Mouse (Mus musculus) lung, adult 2 months (tissue): ENCODE measurements around the gene Lrrc27.

Source experiments
- CTCF ChIP-seq: fragments of 200-500 bp; IDR thresholded peaks from 2 replicates; pipeline ENCODE4 v1.5.1; 2011; ENCODE audit warnings: mild to moderate bottlenecking, low read length, control low read depth; ENCODE audit not compliant: insufficient read depth
- POLR2A ChIP-seq: fragments of 200-500 bp; IDR thresholded peaks from 2 replicates; pipeline ENCODE4 v1.6.1; 2011; ENCODE audit warnings: low read depth, mild to moderate bottlenecking, control low read depth, low read length, borderline replicate concordance; ENCODE audit errors: extremely low read depth

- no peak for TF ChIP-seq CTCF
- no peak for TF ChIP-seq POLR2A
These were observed 53.6 kb downstream of the Lrrc27 start for GRCm38 (mm10) chr7:139266431-139266830.
